Mouse (Mus musculus) ES-E14 (cell line): ENCODE data around the gene Tmem268. TPM values are rescaled to one million over a fixed set of nuclear protein-coding genes. Genes with fewer than 3 reads are reported as not detected.
A peak's percentile ranks its signal among the peaks of the same experiment; 100 is the strongest.

Experiments used
- DNase-seq: peaks from one replicate; pipeline ENCODE4 v3.0.0-alpha.2; 2013; ENCODE audit warnings: low read depth, low spot score
- H3K27ac ChIP-seq: 2 replicates; pipeline ENCODE4 v1.5.1; 2012; ENCODE audit warnings: low read depth, mild to moderate bottlenecking, low read length, moderate library complexity, mixed read lengths; ENCODE audit not compliant: poor library complexity, insufficient read depth, severe bottlenecking
- H3K36me3 ChIP-seq: 2 replicates; pipeline ENCODE4 v1.6.1; 2012; ENCODE audit warnings: mild to moderate bottlenecking, low read length, moderate library complexity, mixed read lengths; ENCODE audit not compliant: control insufficient read depth, poor library complexity, insufficient read depth, severe bottlenecking
- H3K4me1 ChIP-seq, 2 experiments: fragments of 150-350 bp in 1 of 2; sonication (generic) in 1 of 2; 2 replicates each; pipeline ENCODE4 v1.6.1; 2012; ENCODE audit warnings: low read length in 2 of 2, mild to moderate bottlenecking in 1 of 2, mixed read lengths in 1 of 2; ENCODE audit not compliant: control insufficient read depth in 2 of 2, insufficient read depth in 2 of 2, poor library complexity in 1 of 2
- H3K4me3 ChIP-seq, 2 experiments: fragments of 150-350 bp in 1 of 2; sonication (generic) in 1 of 2; 2 replicates each; pipeline ENCODE4 v1.5.1; 2012; ENCODE audit warnings: low read length in 2 of 2, low read depth in 1 of 2, mild to moderate bottlenecking in 1 of 2, mixed read lengths in 1 of 2; ENCODE audit not compliant: insufficient read depth in 1 of 2, poor library complexity in 1 of 2, severe bottlenecking in 1 of 2
- H3K9ac ChIP-seq: 2 replicates; pipeline ENCODE4 v1.6.1; 2012; ENCODE audit warnings: low read depth, mild to moderate bottlenecking, low read length, mixed read lengths; ENCODE audit not compliant: poor library complexity, insufficient read depth, severe bottlenecking
- H3K9me3 ChIP-seq: fragments of 150-350 bp; sonication (generic); 2 replicates; pipeline ENCODE4 v1.6.1; 2012; ENCODE audit warnings: low read depth, mild to moderate bottlenecking, low read length; ENCODE audit not compliant: control insufficient read depth, insufficient read depth
- CHD2 ChIP-seq: IDR thresholded peaks from 2 replicates; pipeline ENCODE4 v1.6.1; 2014; ENCODE audit warnings: mild to moderate bottlenecking, low read depth, low read length, inconsistent platforms
- HCFC1 ChIP-seq: IDR thresholded peaks from 2 replicates; pipeline ENCODE4 v1.6.1; 2012; ENCODE audit warnings: low read length, inconsistent platforms, borderline replicate concordance; ENCODE audit not compliant: insufficient read depth
- MAFK ChIP-seq: IDR thresholded peaks from 2 replicates; pipeline ENCODE4 v1.6.1; 2014; ENCODE audit warnings: mild to moderate bottlenecking, low read depth, low read length, inconsistent platforms; ENCODE audit not compliant: insufficient read depth
- ZC3H11A ChIP-seq: IDR thresholded peaks from 2 replicates; pipeline ENCODE4 v1.6.1; 2012; ENCODE audit warnings: low read depth, mild to moderate bottlenecking, inconsistent platforms, low read length, borderline replicate concordance
- ZNF384 ChIP-seq: IDR thresholded peaks from 2 replicates; pipeline ENCODE4 v1.6.1; 2012; ENCODE audit warnings: low read depth, low read length, inconsistent platforms
- in situ Hi-C, 2 experiments: fragments of 600-800 bp; cut with MboI; formaldehyde crosslinking; loops; one replicate each; pipeline ENCODE4 v1.15.1; 2025; ENCODE audit warnings: low sequenced_read_pairs in 2 of 2, inconsistent platforms in 1 of 2; ENCODE audit not compliant: unreplicated experiment in 2 of 2
- total RNA-seq: library from RNA; depleted of rRNA; stranded (reverse); fragments of 300-350 nt; gene quantifications from 2 replicates; pipeline ENCODE4 v1.2.3, GENCODE M21; 2012; rRNA removed

Tmem268 gene
- total RNA-seq: 4.1 and 7.1 TPM in 2 replicates

GRCm38 (mm10) chr4:63558407-63559081 lies at the start of gene Tmem268:
Gene Tmem268, plus strand, starts transcription at chr4:63558781.
- DNase-seq: peak; percentile 51
- no peak within 1 kb of the TSS for H3K27ac ChIP-seq
- no peaks in the 10 kb centered on the region for H3K9me3 ChIP-seq
- peak within 1 kb of the TSS; percentile 85 for H3K9ac ChIP-seq
- peaks cover 2 to 18% of the 10 kb centered on the region in 2 experiments; a peak in 3 of 4 replicates for H3K4me1 ChIP-seq
- TF ChIP-seq ZC3H11A (no peak), HCFC1 (peak; percentile 56; the same call in 1 of the 2 replicates)
- peak within 1 kb of the TSS; percentile 65 to 77 for H3K4me3 ChIP-seq
- peaks cover 2% of the 10 kb centered on the region; the same call in 1 of the 2 replicates for H3K36me3 ChIP-seq
- in situ Hi-C loops: no loop called here

GRCm38 (mm10) chr4:63512921-63513320 lies 45.7 kb upstream of the Tmem268 start:
- no peak overlapping the region for H3K4me3 ChIP-seq
- in situ Hi-C loops: no loop called here
- no peak for DNase-seq
- H3K9me3 ChIP-seq: no peaks in the 10 kb centered on the region
- H3K9ac ChIP-seq: no peak overlapping the region
- TF ChIP-seq CHD2 (no peak), ZC3H11A (no peak), MAFK (no peak), ZNF384 (no peak), HCFC1 (no peak)
- no peak overlapping the region for H3K27ac ChIP-seq
- no peaks in the 10 kb centered on the region for H3K4me1 ChIP-seq
- H3K36me3 ChIP-seq: no peaks in the 10 kb centered on the region

GRCm38 (mm10) chr4:63514454-63514984 lies 44.1 kb upstream of the Tmem268 start:
- Histone ChIP-seq H3K27ac (no peak overlapping the region), H3K9ac (no peak overlapping the region), H3K4me3 (no peak overlapping the region), H3K4me1 (no peaks in the 10 kb centered on the region), H3K9me3 (no peaks in the 10 kb centered on the region), H3K36me3 (no peaks in the 10 kb centered on the region)
- DNase-seq: no peak
- in situ Hi-C loops: no loop called here
- TF ChIP-seq MAFK (no peak), CHD2 (no peak), HCFC1 (no peak), ZNF384 (no peak), ZC3H11A (no peak)

- H3K36me3 ChIP-seq: no peaks in the 10 kb centered on the region
- TF ChIP-seq HCFC1 (no peak), ZC3H11A (no peak), CHD2 (no peak), ZNF384 (no peak), MAFK (no peak)
- no peaks in the 10 kb centered on the region for H3K4me1 ChIP-seq
- no peak overlapping the region for H3K4me3 ChIP-seq
- DNase-seq: no peak
- no peaks in the 10 kb centered on the region for H3K9me3 ChIP-seq
- H3K27ac ChIP-seq: no peak overlapping the region
- no peak overlapping the region for H3K9ac ChIP-seq
- in situ Hi-C loops: no loop called here
Observed at GRCm38 (mm10) chr4:63515021-63515420, 43.6 kb upstream of the Tmem268 start.
